Mouse (Mus musculus) cerebellum, adult (tissue): Measurements from ENCODE around the gene Synj2.

Experiments used
- ATAC-seq: cut with Nextera tagmentation; 2 replicates; pipeline ENCODE4 v1.9.2; 2017; ENCODE audit warnings: mild to moderate bottlenecking, moderate library complexity, mixed read lengths; ENCODE audit not compliant: insufficient number of reproducible peaks, low FRiP score, low TSS enrichment

Gene Synj2

GRCm38 (mm10) chr17:5941230-5942043, at the start of gene Synj2:
Gene Synj2, plus strand, starts transcription at chr17:5941280.
- ATAC-seq = 0 out of 2 replicates have a peak, but pooled peaks have one; percentile 34

DNA sequence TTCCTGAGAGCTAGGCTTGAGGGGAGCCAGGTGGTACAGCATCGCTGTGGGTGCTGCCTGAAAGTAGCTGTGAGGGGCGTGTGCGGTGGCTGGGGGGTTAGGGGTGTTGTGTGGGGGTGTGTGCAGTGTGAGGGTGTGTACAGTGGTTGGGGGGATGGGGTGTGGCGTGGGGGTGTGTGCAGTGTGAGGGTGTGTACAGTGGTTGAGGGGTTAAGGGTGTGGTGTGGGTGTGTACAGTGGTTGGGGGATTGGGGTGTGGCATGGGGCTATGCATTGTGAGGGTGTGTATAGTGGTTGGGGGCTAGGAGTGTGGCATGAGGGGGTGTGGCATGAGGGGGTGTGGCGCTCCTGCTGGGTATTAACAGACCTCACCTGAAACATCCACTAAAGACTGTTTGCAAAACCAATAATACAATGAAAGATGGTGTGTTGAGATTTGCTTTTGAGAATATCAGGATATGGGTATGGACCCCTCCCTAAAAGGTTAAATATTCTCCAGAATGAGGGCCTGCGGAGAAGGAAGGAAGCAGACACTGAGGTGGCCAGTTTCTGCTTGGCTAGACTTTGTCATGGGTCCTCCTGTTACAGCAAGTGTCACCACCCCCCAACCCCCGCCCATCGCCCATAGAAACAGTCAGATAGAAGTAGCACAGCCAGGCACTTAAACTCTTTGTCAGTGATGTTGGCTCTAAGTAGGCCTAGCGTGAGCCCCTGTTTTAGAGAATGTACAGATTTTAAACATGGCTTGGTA, 49.0 kb upstream of the Synj2 start:
- no peak for ATAC-seq

- no peak for ATAC-seq
Measured at GRCm38 (mm10) chr17:5893092-5893491, 48.0 kb upstream of the Synj2 start.

GRCm38 (mm10) chr17:5893574-5894148, 47.4 kb upstream of the Synj2 start:
- ATAC-seq = no peak

- peak; percentile 40; the same call in 1 of the 2 replicates for ATAC-seq
Measured at GRCm38 (mm10) chr17:5896066-5896465, 45.0 kb upstream of the Synj2 start.

DNA sequence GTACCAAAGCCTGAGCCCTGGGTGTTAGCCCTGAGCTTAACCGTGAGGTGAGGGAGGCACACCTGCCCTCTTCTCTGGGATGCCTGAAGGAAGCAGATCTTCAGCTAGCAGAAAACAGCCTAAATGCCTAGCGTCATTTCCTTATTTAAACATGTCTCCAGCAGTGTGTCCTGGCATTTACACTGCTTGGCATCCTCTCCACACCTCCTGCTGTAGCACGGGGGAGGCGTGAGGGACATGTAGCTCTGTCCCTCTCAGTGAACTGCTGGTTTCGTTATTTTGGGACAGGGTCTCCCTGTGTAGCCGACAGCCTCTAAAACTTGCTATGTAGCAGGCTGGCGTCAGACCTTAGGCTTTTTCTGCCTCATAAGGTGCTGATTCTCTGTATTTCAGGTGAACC, 44.5 kb upstream of the Synj2 start:
- ATAC-seq = peak; percentile 52; the same call in 1 of the 2 replicates

GRCm38 (mm10) chr17:5897326-5898200, 43.5 kb upstream of the Synj2 start:
- ATAC-seq = no peak

GRCm38 (mm10) chr17:5899251-5899650, 41.8 kb upstream of the Synj2 start:
- ATAC-seq = no peak

DNA sequence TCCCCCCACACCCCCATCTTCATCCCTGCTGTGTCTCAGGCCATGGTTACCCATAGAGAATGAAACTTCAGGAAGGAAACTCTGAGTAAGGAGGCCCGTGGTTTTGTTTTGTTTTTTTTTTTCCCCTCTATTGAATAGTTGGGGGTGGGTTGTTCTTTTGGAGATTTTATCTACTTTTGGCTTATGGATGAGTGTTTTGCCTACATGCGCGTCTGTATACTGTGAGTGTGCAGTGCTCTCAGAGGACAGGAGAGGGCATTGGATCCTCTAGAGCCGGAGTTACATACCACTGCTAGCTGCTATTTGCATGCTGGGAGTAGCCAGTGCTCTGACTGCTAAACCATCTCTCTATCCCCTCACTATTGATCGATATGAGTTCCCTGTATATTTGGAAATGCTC, 39.7 kb upstream of the Synj2 start:
- ATAC-seq = no peak

DNA sequence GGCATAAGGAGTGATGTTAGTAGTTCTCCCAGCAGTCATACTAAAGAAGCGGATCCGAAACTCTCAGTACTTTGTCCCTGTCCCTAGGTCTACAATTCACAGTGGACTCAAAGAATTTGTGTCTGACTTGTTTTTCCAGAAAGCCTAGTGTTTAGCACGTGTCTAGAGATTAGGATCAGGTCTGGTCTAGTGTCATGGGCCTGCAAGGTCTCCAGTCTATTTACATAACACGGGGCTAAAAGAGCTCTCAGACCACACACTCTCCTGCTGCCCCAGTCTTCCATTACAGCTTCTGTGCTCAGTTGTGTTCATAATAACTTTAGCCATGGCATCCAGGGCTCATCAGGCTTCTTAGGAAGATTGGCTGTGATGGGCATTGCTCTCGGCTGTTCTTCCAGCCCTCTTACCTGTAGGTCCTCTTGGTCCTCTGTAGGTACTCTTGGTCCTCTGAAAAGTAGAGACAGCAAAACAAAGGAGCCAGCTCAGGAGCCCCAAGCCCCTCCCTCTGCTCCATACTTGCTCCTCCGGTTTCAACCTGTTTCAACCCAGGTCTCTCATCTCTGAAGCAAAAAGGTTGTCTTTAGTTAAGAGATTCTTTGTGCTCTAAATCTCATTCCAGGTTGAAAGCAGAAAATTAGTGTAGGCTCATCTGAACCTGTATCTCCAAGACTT, 37.3 kb upstream of the Synj2 start:
- no peak for ATAC-seq

DNA sequence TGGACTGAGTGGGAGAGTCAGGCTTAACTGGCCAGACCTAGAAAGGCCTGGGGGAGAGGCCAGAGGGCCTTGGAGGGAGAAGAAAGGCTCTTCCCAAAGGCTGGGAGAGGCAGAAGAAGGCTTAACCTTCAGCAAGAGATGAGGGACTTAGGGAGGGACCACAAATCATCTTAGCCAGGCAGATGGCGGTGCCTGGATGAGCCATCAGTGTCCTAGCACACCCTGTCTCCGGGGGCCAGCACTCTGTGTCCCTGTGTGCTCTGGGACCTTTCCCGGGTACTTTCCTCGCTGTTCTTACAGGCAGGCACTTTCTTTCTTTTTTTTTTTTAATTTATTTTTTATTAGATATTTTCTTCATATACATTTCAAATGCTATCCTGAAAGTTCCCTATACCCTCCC, 31.4 kb upstream of the Synj2 start:
- ATAC-seq = no peak

DNA sequence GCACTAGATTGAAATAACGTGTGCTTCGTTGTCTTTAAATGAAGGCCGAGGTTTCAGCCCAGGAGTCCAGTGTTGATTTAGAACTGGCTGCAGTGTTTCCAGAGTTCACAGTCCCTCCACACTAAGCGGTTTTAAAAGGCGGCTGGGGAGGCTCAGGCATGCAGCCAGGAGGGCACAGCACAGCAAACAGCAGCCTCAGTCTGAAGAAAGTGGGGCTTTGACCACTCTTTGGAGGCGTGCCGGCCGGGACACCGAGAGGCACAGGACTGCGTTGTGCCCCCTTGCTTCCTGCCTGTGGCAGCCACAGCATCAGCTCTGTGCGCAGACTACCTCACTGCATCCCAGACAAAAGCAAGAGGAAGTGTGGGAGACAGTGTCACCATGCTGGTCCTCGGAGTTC, 29.5 kb upstream of the Synj2 start:
- no peak for ATAC-seq

DNA sequence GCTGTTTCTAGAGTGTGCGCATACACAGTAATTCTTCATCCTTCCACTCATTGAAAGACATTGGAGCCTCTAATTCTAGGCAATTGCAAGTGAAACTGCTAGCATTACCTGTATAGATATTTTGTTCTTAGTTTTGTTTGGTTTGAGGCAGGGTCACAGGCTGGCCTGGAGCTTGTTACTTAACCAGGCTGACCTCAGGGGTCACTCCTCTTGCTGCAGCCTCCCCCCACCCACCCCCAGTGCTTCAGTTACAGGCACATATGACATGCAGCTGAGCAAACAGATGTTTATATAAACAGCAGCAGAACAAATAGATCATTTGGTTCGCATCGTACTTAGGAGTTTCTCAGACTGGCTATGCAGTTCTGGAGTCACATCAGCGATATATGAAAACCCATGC, 28.3 kb upstream of the Synj2 start:
- ATAC-seq = no peak

GRCm38 (mm10) chr17:5914217-5914616, 26.9 kb upstream of the Synj2 start:
- no peak for ATAC-seq

DNA sequence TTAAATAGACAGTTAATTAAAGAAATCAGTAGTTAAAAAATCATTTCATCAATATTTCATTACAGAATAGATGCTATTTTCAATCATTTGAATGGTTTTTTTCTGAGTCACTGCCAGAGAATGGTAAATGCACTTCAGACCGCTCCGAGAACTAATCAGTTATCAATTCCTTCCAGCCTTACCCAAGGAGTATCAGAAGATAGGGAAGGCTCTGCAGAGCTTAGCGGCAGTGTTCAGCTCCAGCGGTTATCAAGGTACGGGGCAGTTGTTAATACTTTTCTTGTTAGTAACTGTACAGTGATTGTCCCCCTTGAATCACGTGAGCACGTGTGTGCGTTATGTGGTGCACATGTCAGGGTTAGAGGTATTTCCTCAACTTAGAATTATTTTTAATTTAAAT, 19.1 kb upstream of the Synj2 start:
- ATAC-seq = no peak

DNA sequence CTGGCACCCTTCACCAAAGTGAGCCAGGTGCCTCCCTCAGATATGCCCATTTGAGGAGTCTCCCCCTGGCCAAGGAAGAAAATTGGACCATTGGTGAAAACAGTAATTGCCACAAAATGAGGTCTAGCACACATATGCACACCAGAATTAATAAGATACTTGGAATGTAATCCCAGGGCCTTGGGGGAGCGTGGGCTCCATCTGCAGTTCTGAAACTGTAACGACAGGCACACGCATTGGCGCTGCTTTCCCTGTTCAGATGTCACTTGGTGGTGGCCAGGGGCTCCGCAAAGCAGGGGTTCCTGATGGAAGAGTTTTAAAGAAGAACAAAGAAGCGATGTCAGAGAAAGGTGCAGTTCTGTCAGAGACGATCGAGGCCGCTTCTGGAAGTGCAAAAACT, 17.8 kb upstream of the Synj2 start:
- ATAC-seq = no peak

- no peak for ATAC-seq
Measured at GRCm38 (mm10) chr17:5924238-5924637, 16.8 kb upstream of the Synj2 start.

DNA sequence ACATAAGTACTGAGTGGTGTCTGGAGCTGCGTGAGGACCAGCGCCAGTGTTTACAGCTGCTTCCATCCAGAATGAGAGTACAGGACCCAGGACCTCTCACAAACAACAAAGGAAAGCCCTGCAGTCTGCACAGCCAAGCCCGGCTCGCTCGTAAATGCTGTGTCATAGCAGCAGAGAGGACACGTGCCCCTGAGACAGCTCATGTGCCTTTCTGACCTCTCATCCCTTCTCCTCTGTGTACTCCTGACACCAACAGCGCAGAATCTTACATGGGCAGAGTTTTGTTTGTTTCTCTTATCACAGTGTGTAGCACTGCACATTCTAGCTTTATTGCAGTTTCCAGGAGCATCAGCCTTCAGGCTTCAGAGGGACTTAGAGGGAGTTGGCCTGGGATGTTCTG, 14.4 kb upstream of the Synj2 start:
- no peak for ATAC-seq

GRCm38 (mm10) chr17:5929031-5929430, 12.0 kb upstream of the Synj2 start:
- no peak for ATAC-seq

DNA sequence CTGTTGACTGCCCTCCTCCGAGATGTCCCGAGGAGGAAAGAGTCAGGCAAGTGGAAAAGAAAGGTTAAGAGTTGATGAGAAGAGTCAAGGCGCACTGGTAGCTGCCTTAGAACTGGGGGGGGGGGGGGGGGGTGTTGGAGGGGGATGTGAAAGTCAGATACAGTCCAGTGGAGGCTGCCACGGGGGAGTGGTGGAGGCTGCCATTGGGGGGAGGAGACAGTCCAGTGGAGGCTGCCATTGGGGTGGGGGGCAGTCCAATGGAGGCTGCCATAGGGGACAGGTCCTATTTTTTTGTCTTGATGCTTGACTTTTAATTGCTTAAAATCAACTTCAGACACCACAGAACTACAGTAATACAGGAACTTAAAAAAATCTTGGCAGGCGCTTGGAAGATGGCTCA, 8.9 kb upstream of the Synj2 start:
- no peak for ATAC-seq
